Mouse (Mus musculus): ENCODE results near the gene Atg9a. TPM values are rescaled to one million over a fixed set of nuclear protein-coding genes. Genes with fewer than 3 reads are reported as not detected.

The Atg9a gene
- polyA plus RNA-seq, 1 experiment from 2014 or later: 60.8 TPM

DNA sequence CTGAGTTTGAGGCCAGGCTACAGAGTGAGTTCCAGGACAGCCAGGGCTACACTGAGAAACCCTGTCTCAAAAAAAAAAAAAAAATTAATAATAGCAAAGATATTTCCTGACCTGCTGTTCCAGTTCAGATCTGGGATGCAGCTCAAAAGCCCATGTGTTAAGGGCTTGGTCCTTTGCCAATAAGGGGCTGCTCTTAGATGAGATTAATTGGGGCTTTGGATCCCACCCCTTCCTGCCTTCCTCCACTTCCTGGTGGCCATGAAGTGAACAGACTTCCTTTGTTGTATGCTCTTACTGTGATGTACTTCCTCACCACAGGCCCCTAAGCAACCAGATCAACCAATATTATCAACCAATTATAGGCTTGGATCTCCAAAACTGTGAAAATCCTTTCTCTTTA, 4.9 kb downstream of the Atg9a start:
- Histone ChIP-seq H3K4me2 (ENCODE audit: low read length) (no peak overlapping the region), H3K9me3 (replicated peaks; ENCODE audit: control insufficient read depth, low read length, poor library complexity, severe bottlenecking) (no peaks in the 10 kb centered on the region), H3K4me1 (ENCODE audit: control insufficient read depth, insufficient read depth, low read length) (peaks cover 14% of the 10 kb centered on the region), H3K4me3 (ENCODE audit: low read depth, low read length) (no peak overlapping the region), H3K27ac (ENCODE audit: low read length) (no peak overlapping the region), H3K36me3 (ENCODE audit: control insufficient read depth, insufficient read depth, low read length) (peaks cover 44% of the 10 kb centered on the region), H3K9ac (ENCODE audit: low read depth, low read length) (no peak overlapping the region), H3K27me3 (ENCODE audit: control insufficient read depth, insufficient read depth, low read depth, low read length) (no peaks in the 10 kb centered on the region)
- ATAC-seq: no peak

DNA sequence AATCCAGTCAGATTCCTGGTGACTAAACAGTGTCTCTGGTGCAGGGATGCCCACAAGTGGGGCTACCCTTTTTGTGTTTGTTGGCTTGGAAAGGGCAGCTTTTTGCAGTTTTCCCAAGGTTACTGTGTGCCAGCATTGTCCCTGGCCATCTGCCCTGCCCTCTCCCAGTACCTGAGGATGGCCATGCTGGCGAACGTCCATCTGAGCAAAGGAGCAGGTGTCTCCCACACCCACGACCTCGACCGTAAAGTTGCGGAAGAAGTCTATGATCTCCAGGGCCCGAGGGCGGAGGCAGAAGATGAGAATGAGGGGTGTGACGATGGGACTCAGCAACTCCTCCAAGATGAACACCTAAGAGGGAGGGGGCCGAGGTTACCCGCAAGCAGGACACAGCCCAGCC, 6.5 kb downstream of the Atg9a start:
- Histone ChIP-seq H3K36me3 (ENCODE audit: control insufficient read depth, insufficient read depth, low read length) (peaks cover 50% of the 10 kb centered on the region), H3K4me3 (ENCODE audit: low read depth, low read length) (no peak overlapping the region), H3K27ac (ENCODE audit: low read length) (no peak overlapping the region), H3K4me2 (ENCODE audit: low read length) (no peak overlapping the region), H3K27me3 (ENCODE audit: control insufficient read depth, insufficient read depth, low read depth, low read length) (no peaks in the 10 kb centered on the region), H3K9ac (ENCODE audit: low read depth, low read length) (no peak overlapping the region), H3K9me3 (replicated peaks; ENCODE audit: control insufficient read depth, low read length, poor library complexity, severe bottlenecking) (no peaks in the 10 kb centered on the region), H3K4me1 (ENCODE audit: control insufficient read depth, insufficient read depth, low read length) (peaks cover 8% of the 10 kb centered on the region)
- 91% methylated on average over 11 of the region's 11 CpGs for WGBS
- no peak for ATAC-seq

DNA sequence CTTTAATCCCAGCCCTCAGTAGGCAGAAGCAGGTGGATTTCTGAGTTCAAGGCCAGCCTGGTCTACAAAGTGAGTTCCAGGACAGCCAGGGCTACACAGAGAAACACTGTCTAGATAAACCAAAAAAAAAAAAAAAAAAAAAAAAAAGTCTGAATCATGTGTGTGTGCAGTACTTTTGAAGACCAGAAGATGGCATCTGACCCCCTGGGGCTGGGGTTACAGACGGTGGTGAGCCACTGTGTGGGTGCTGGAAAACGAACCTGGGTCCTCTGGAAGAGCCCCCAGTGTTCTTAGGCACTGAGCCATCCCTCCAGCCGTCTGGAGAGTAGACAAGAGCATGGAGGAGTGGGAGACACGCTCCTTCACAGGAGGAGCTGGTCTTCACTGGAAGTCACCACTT, 9.8 kb downstream of the Atg9a start:
- Histone ChIP-seq H3K27ac (ENCODE audit: low read length) (no peak overlapping the region), H3K4me2 (ENCODE audit: low read length) (no peak overlapping the region), H3K4me3 (ENCODE audit: low read depth, low read length) (no peak overlapping the region), H3K9ac (ENCODE audit: low read depth, low read length) (no peak overlapping the region), H3K4me1 (ENCODE audit: control insufficient read depth, insufficient read depth, low read length) (peaks cover 18% of the 10 kb centered on the region), H3K27me3 (ENCODE audit: control insufficient read depth, insufficient read depth, low read depth, low read length) (no peaks in the 10 kb centered on the region), H3K36me3 (ENCODE audit: control insufficient read depth, insufficient read depth, low read length) (peaks cover 43% of the 10 kb centered on the region), H3K9me3 (replicated peaks; ENCODE audit: control insufficient read depth, low read length, poor library complexity, severe bottlenecking) (no peaks in the 10 kb centered on the region)
- WGBS: 65% methylated on average over 4 of the region's 4 CpGs
- no peak for ATAC-seq

DNA sequence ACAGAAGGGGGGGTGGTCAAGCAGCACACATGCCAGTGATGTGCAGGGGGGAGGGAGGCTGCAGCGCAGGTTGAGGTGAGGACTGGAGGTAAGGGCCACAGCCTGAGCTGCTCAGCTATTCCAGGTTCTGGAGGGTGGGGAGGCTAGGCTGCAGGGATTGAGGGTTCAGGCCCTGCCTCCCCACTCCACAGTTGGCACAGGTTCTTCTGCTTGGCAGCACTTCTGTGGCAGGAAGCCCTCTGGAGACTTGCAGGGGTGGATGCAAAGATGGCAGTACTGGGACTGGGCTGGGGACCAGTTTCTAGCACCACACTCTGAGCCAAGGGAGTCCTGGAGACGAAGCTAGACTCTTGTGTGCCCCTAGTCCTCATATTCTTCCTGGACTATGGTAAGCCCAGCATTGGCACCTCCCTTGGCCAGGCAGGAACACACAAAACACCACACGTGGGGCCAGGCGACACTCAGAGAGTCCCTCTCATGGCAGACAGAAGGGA, 10.6 kb downstream of the Atg9a start:
- H3K4me2 ChIP-seq (ENCODE audit: low read length): no peak overlapping the region
- H3K36me3 ChIP-seq (ENCODE audit: control insufficient read depth, insufficient read depth, low read length): peaks cover 46% of the 10 kb centered on the region
- no peak overlapping the region for H3K27ac ChIP-seq (ENCODE audit: low read length)
- no peaks in the 10 kb centered on the region for H3K27me3 ChIP-seq (ENCODE audit: control insufficient read depth, insufficient read depth, low read depth, low read length)
- peaks cover 18% of the 10 kb centered on the region for H3K4me1 ChIP-seq (ENCODE audit: control insufficient read depth, insufficient read depth, low read length)
- ATAC-seq: no peak
- no peaks in the 10 kb centered on the region for H3K9me3 ChIP-seq (replicated peaks; ENCODE audit: control insufficient read depth, low read length, poor library complexity, severe bottlenecking)
- H3K9ac ChIP-seq (ENCODE audit: low read depth, low read length): no peak overlapping the region
- WGBS: 85% methylated on average over 4 of the region's 4 CpGs
- H3K4me3 ChIP-seq (ENCODE audit: low read depth, low read length): no peak overlapping the region

DNA sequence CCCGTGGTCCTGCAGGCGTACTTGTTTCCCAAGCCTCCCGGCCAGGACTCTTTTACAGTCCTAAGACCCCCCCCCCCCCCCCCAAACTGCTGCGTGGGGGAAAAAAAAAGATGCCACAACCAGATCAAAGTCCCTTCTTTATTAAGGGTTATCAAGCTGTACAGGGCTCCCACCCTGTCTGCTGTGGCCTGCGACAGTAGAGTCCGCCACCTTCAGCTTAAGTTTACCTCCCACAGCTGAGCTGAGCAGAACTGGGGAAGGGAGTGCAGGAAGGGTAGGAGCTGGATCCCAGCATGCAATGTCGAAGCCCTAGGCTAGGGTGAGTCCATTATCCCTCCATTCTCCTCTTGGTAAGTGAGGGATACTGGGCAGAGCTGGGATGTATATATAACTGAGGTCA, 11.3 kb downstream of the Atg9a start:
- Histone ChIP-seq H3K4me3 (ENCODE audit: low read depth, low read length) (peak overlapping the region; percentile 61), H3K36me3 (ENCODE audit: control insufficient read depth, insufficient read depth, low read length) (peaks cover 42% of the 10 kb centered on the region), H3K9me3 (replicated peaks; ENCODE audit: control insufficient read depth, low read length, poor library complexity, severe bottlenecking) (no peaks in the 10 kb centered on the region), H3K4me1 (ENCODE audit: control insufficient read depth, insufficient read depth, low read length) (peaks cover 18% of the 10 kb centered on the region), H3K9ac (ENCODE audit: low read depth, low read length) (no peak overlapping the region), H3K4me2 (ENCODE audit: low read length) (peak overlapping the region; percentile 100), H3K27ac (ENCODE audit: low read length) (no peak overlapping the region), H3K27me3 (ENCODE audit: control insufficient read depth, insufficient read depth, low read depth, low read length) (no peaks in the 10 kb centered on the region)
- 37% methylated on average over 7 of the region's 7 CpGs for WGBS
- peak; percentile 7; the same call in 1 of the 2 replicates for ATAC-seq

DNA sequence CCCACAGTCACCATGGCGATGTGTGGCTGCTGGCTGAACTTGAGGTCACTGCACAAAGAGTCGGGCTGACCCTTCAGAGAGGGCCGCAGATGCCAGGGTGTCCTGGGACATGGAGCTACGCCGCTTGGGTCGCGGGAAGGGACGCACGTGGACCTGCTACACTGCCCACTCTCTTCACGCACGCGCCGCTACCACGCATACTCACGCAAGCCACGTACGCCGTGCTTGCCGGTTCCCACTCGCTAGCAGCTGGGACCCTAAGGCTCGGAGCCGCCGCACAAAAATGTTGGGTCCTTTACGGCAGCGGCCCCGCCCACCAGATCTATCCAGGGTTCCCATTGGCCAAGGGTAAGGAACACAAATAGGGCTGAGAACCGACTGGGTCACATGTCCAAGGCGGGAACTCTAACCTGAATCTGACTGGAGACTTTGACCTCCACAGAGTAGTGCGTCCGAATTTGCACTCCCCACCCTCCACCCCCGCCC, 11.8 kb downstream of the Atg9a start, which contains the start of gene Abcb6:
Gene Abcb6 (minus strand): TSS at position 288 of the 486 bp plus-strand sequence.
- peak within 1 kb of the TSS; percentile 100 for H3K4me2 ChIP-seq (ENCODE audit: low read length)
- H3K36me3 ChIP-seq (ENCODE audit: control insufficient read depth, insufficient read depth, low read length): peaks cover 43% of the 10 kb centered on the region
- peak within 1 kb of the TSS; percentile 61 for H3K4me3 ChIP-seq (ENCODE audit: low read depth, low read length)
- H3K9me3 ChIP-seq (replicated peaks; ENCODE audit: control insufficient read depth, low read length, poor library complexity, severe bottlenecking): no peaks in the 10 kb centered on the region
- peak within 1 kb of the TSS; percentile 70 for H3K9ac ChIP-seq (ENCODE audit: low read depth, low read length)
- WGBS: 0% methylated on average over 31 of the region's 31 CpGs
- peak within 1 kb of the TSS; percentile 45 for H3K27ac ChIP-seq (ENCODE audit: low read length)
- peak; percentile 95 for ATAC-seq
- H3K27me3 ChIP-seq (ENCODE audit: control insufficient read depth, insufficient read depth, low read depth, low read length): no peaks in the 10 kb centered on the region
- peaks cover 18% of the 10 kb centered on the region for H3K4me1 ChIP-seq (ENCODE audit: control insufficient read depth, insufficient read depth, low read length)

DNA sequence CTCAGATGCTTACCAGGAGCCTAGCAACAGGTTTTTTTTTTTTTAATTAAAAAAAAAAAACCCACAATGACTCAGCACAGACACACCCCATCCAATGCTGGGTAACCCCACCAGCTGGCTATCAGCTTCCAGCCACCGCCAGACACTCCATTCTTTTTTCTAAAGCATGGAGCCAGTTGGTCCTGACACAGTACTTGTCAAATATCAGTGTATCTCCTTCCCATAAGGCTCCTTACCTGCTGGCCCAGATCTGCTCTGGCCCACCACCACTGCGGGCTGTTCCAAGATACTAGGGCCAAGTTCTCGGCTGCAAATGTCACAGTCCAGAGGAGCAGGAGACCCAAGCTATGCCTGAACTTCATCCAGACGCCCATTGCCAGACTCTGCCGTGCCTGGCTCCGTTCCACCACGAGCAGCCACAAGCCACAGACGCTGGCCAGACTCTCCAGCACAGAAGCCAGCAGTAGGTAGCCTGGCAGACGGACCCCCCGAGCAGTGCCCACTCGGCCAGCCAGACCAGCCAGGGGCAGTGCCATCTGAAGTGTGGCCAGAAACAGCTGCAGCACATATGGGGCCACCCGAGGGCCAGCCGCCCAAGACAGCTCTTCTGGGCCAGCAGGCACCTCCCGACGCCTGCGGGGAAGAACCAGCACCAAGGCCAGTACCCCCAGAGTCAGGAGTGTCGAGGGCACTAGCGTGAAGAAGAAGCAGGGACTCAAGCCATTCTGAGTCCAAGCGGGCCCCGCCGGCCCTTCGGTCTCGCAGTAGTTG, 12.5 kb downstream of the Atg9a start:
- Histone ChIP-seq H3K4me1 (ENCODE audit: control insufficient read depth, insufficient read depth, low read length) (peaks cover 18% of the 10 kb centered on the region), H3K9ac (ENCODE audit: low read depth, low read length) (peak overlapping the region; percentile 70), H3K4me2 (ENCODE audit: low read length) (peak overlapping the region; percentile 100), H3K36me3 (ENCODE audit: control insufficient read depth, insufficient read depth, low read length) (peaks cover 38% of the 10 kb centered on the region), H3K27me3 (ENCODE audit: control insufficient read depth, insufficient read depth, low read depth, low read length) (no peaks in the 10 kb centered on the region), H3K9me3 (replicated peaks; ENCODE audit: control insufficient read depth, low read length, poor library complexity, severe bottlenecking) (no peaks in the 10 kb centered on the region), H3K4me3 (ENCODE audit: low read depth, low read length) (peak overlapping the region; percentile 61), H3K27ac (ENCODE audit: low read length) (peak overlapping the region; percentile 45)
- WGBS: 9% methylated on average over 23 of the region's 23 CpGs
- ATAC-seq: peak; percentile 51; the same call in 1 of the 2 replicates

DNA sequence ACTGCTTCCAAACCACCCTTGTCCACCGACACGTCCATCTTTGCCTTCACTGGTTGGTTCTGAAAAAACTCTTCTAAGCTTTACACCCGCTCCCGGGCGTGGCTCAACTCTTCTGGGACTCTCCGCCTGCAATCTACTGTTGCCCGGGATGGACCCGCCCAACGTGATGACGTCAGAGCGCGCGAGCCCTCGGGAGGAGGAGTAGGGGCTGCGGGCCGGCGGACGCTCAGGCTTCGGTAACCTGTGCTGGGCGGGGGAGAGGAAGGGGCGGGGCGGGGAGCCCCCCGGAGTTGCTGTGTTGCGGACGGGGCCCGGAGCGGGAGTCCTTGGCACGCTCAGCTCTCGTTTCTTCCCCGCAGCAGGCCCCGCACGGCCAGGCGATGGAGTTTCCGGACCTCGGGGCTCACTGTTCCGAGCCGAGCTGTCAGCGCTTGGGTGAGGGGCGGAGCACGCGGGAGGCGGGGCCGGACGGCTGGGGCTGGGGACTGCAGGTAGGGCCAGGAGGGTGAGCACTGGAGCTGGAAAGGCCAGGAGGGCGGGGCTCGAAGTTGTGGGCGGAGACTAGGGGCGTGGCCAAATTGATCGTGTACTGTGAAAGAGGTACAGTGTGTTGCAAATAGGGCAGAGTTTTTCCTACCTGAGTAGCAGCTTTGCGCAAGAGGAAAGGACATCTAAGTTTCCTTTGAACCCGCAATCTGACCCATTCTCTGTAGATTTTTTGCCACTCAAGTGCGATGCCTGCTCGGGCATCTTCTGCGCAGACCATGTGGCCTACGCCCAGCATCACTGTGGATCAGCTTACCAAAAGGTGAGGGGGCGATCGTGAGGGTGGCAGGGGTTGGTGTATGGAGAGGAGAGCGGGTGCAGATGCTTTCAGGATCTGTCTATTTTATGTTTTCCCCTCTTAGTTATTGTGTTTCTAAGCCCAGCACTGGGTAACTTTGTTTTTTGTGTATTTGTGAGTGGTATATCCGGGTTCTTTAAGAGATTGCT, 23.2 kb downstream of the Atg9a start, which contains the start of gene Zfand2b:
Gene Zfand2b (plus strand): TSS at position 175 of the 993 bp plus-strand sequence.
- Histone ChIP-seq H3K4me3 (ENCODE audit: low read depth, low read length) (peak within 1 kb of the TSS; percentile 82), H3K4me2 (ENCODE audit: low read length) (peak within 1 kb of the TSS; percentile 85), H3K36me3 (ENCODE audit: control insufficient read depth, insufficient read depth, low read length) (peaks cover 23% of the 10 kb centered on the region), H3K27me3 (ENCODE audit: control insufficient read depth, insufficient read depth, low read depth, low read length) (no peaks in the 10 kb centered on the region; the same call in 1 of the 2 replicates), H3K4me1 (ENCODE audit: control insufficient read depth, insufficient read depth, low read length) (peaks cover 9% of the 10 kb centered on the region), H3K9me3 (replicated peaks; ENCODE audit: control insufficient read depth, low read length, poor library complexity, severe bottlenecking) (no peaks in the 10 kb centered on the region), H3K9ac (ENCODE audit: low read depth, low read length) (peak within 1 kb of the TSS; percentile 91), H3K27ac (ENCODE audit: low read length) (peak within 1 kb of the TSS; percentile 90)
- under 1% methylated on average over 56 of the region's 59 CpGs for WGBS
- ATAC-seq: peak; percentile 96
